Mouse (Mus musculus): ENCODE data around the gene Fktn. TPM values are rescaled to one million over a fixed set of nuclear protein-coding genes. Genes with fewer than 3 reads are reported as not detected.
"Not testable (repeated sequence)": the region's sequence is repeated elsewhere in the genome, so short reads cannot be mapped to it uniquely, and the experiment has no call there.

Fktn gene
- polyA plus RNA-seq (2011; ENCODE audit: insufficient read depth, insufficient read length, low read depth, missing spikeins), result 12.2 and 13.5 TPM in 2 replicates

GRCm38 (mm10) chr4:53713704-53714050 is at the start of gene Fktn:
Gene Fktn, plus strand, starts transcription at chr4:53713998.
- H3K4me1 ChIP-seq (ENCODE audit: control insufficient read depth, insufficient read depth, low read length), result no peaks in the 10 kb centered on the region
- peak within 1 kb of the TSS; percentile 90 for H3K9ac ChIP-seq (ENCODE audit: low read depth, poor library complexity, severe bottlenecking)
- no peaks in the 10 kb centered on the region for H3K9me3 ChIP-seq (replicated peaks; ENCODE audit: control insufficient read depth, insufficient read depth, low read length, poor library complexity, severe bottlenecking)
- no peak within 1 kb of the TSS for H3K27ac ChIP-seq (ENCODE audit: insufficient read depth, low read length)
- no peaks in the 10 kb centered on the region for H3K27me3 ChIP-seq (ENCODE audit: control insufficient read depth, insufficient read depth, low read length, poor library complexity, severe bottlenecking)
- TF ChIP-seq EP300 (IDR thresholded peaks at IDR 0.05; ENCODE audit: insufficient read depth, low read depth, low read length), result 0 out of 2 replicates have a peak, but pooled peaks have one; percentile 5
- TF ChIP-seq POLR2A (IDR thresholded peaks at IDR 0.05; ENCODE audit: insufficient read depth, low read length), result no peak
- H3K4me3 ChIP-seq (ENCODE audit: low read depth, low read length), result peak within 1 kb of the TSS; percentile 94
- H3K36me3 ChIP-seq (ENCODE audit: control insufficient read depth, insufficient read depth, low read length, poor library complexity, severe bottlenecking), result no peaks in the 10 kb centered on the region

DNA sequence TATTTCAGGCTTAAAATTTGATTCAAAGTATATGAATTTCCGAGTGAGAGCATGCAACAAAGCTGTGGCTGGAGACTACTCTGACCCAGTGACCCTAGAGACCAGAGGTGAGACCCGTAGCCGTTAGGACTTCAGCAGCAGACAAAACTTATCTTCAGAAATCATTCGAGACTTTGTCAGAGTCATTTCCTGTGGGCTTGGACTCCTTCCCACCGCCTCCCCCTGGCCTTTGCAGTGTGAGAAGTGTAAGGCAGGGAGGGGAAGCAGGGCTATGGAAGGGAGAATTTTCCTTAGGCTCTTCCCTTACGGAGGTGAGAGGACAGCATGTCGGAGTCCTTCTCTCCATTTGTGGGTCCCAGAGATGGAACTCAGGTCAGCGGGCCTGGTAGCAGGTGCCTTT is 31.7 kb upstream of the Fktn start:
- Histone ChIP-seq H3K9ac (ENCODE audit: low read depth, poor library complexity, severe bottlenecking) (no peak overlapping the region), H3K36me3 (ENCODE audit: control insufficient read depth, insufficient read depth, low read length, poor library complexity, severe bottlenecking) (no peaks in the 10 kb centered on the region; the same call in none of the 2 replicates), H3K4me1 (ENCODE audit: control insufficient read depth, insufficient read depth, low read length) (no peaks in the 10 kb centered on the region), H3K27me3 (ENCODE audit: control insufficient read depth, insufficient read depth, low read length, poor library complexity, severe bottlenecking) (no peaks in the 10 kb centered on the region), H3K27ac (ENCODE audit: insufficient read depth, low read length) (no peak overlapping the region), H3K4me3 (ENCODE audit: low read depth, low read length) (no peak overlapping the region), H3K9me3 (replicated peaks; ENCODE audit: control insufficient read depth, insufficient read depth, low read length, poor library complexity, severe bottlenecking) (no peaks in the 10 kb centered on the region)
- TF ChIP-seq EP300 (IDR thresholded peaks at IDR 0.05; ENCODE audit: insufficient read depth, low read depth, low read length) (no peak), CTCF (IDR thresholded peaks at IDR 0.05; ENCODE audit: low read depth, low read length) (no peak), POLR2A (IDR thresholded peaks at IDR 0.05; ENCODE audit: insufficient read depth, low read length) (no peak)

GRCm38 (mm10) chr4:53688965-53689364 is 24.8 kb upstream of the Fktn start:
- TF ChIP-seq CTCF (IDR thresholded peaks at IDR 0.05; ENCODE audit: low read depth, low read length) (no peak), POLR2A (IDR thresholded peaks at IDR 0.05; ENCODE audit: insufficient read depth, low read length) (no peak), EP300 (IDR thresholded peaks at IDR 0.05; ENCODE audit: insufficient read depth, low read depth, low read length) (no peak)

DNA sequence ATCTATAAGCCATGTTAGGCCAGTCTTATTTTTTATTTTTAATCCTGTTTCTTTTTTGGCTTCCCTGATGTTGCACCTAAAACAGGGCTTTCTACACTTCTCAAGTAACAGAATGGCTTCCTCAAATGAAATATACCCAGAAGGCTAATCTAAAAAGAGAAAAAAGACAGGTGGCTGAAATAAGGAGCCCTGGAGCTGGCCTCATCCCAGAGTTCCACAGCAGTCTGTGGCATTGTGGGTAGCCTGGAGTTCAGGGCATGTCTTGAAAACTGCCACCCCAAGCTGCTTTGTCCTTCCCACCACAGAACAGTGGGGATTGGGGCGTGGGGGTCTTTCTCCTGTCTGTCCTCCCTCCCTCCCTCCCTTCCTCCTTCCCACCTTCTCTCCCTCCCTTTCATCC is 22.4 kb upstream of the Fktn start:
- Histone ChIP-seq H3K36me3 (ENCODE audit: control insufficient read depth, insufficient read depth, low read length, poor library complexity, severe bottlenecking) (peaks cover 2% of the 10 kb centered on the region; the same call in 1 of the 2 replicates), H3K4me3 (ENCODE audit: low read depth, low read length) (no peak overlapping the region), H3K9me3 (replicated peaks; ENCODE audit: control insufficient read depth, insufficient read depth, low read length, poor library complexity, severe bottlenecking) (no peaks in the 10 kb centered on the region), H3K27ac (ENCODE audit: insufficient read depth, low read length) (no peak overlapping the region), H3K9ac (ENCODE audit: low read depth, poor library complexity, severe bottlenecking) (no peak overlapping the region), H3K4me1 (ENCODE audit: control insufficient read depth, insufficient read depth, low read length) (no peaks in the 10 kb centered on the region), H3K27me3 (ENCODE audit: control insufficient read depth, insufficient read depth, low read length, poor library complexity, severe bottlenecking) (no peaks in the 10 kb centered on the region)
- TF ChIP-seq EP300 (IDR thresholded peaks at IDR 0.05; ENCODE audit: insufficient read depth, low read depth, low read length) (no peak), CTCF (IDR thresholded peaks at IDR 0.05; ENCODE audit: low read depth, low read length) (no peak), POLR2A (IDR thresholded peaks at IDR 0.05; ENCODE audit: insufficient read depth, low read length) (no peak)

More at GRCm38 (mm10) chr4:53688965-53689364, 24.8 kb upstream of the Fktn start:
- Histone ChIP-seq H3K36me3 (ENCODE audit: control insufficient read depth, insufficient read depth, low read length, poor library complexity, severe bottlenecking) (no peaks in the 10 kb centered on the region; the same call in 1 of the 2 replicates), H3K4me3 (ENCODE audit: low read depth, low read length) (no peak overlapping the region), H3K27ac (ENCODE audit: insufficient read depth, low read length) (no peak overlapping the region), H3K27me3 (ENCODE audit: control insufficient read depth, insufficient read depth, low read length, poor library complexity, severe bottlenecking) (no peaks in the 10 kb centered on the region), H3K9me3 (replicated peaks; ENCODE audit: control insufficient read depth, insufficient read depth, low read length, poor library complexity, severe bottlenecking) (no peaks in the 10 kb centered on the region), H3K4me1 (ENCODE audit: control insufficient read depth, insufficient read depth, low read length) (no peaks in the 10 kb centered on the region), H3K9ac (ENCODE audit: low read depth, poor library complexity, severe bottlenecking) (no peak overlapping the region)

DNA sequence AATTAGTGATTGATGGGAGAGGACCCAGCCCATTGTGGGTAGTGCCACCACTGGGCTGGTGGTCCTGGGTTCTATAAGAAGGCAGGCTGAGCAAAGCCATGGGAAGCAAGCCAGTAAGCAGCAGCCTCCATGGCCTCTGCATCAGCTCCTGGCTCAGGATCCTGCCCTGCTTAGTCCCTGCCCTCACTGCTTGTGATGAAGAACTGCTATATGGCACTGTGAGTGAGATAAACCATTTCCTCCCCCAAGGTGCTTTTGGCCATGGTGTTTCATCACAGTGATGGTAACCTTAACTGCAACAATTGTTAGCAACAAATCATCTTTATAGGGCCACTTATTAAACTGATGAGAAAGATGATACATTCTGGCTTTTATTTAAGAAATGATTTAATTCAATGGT is 4.6 kb upstream of the Fktn start:
- not testable (repeated sequence) for H3K27me3 ChIP-seq (ENCODE audit: control insufficient read depth, insufficient read depth, low read length, poor library complexity, severe bottlenecking); H3K9ac ChIP-seq (ENCODE audit: low read depth, poor library complexity, severe bottlenecking); H3K4me1 ChIP-seq (ENCODE audit: control insufficient read depth, insufficient read depth, low read length); H3K4me3 ChIP-seq (ENCODE audit: low read depth, low read length); H3K9me3 ChIP-seq (replicated peaks; ENCODE audit: control insufficient read depth, insufficient read depth, low read length, poor library complexity, severe bottlenecking); H3K36me3 ChIP-seq (ENCODE audit: control insufficient read depth, insufficient read depth, low read length, poor library complexity, severe bottlenecking); H3K27ac ChIP-seq (ENCODE audit: insufficient read depth, low read length)

- TF ChIP-seq EP300 (IDR thresholded peaks at IDR 0.05; ENCODE audit: insufficient read depth, low read depth, low read length) (no peak), CTCF (IDR thresholded peaks at IDR 0.05; ENCODE audit: low read depth, low read length) (no peak), POLR2A (IDR thresholded peaks at IDR 0.05; ENCODE audit: insufficient read depth, low read length) (no peak)
- no peaks in the 10 kb centered on the region for H3K4me1 ChIP-seq (ENCODE audit: control insufficient read depth, insufficient read depth, low read length)
- H3K27ac ChIP-seq (ENCODE audit: insufficient read depth, low read length), result no peak overlapping the region
- no peaks in the 10 kb centered on the region for H3K9me3 ChIP-seq (replicated peaks; ENCODE audit: control insufficient read depth, insufficient read depth, low read length, poor library complexity, severe bottlenecking)
- H3K4me3 ChIP-seq (ENCODE audit: low read depth, low read length), result no peak overlapping the region
- no peak overlapping the region for H3K9ac ChIP-seq (ENCODE audit: low read depth, poor library complexity, severe bottlenecking)
- H3K27me3 ChIP-seq (ENCODE audit: control insufficient read depth, insufficient read depth, low read length, poor library complexity, severe bottlenecking), result no peaks in the 10 kb centered on the region
- H3K36me3 ChIP-seq (ENCODE audit: control insufficient read depth, insufficient read depth, low read length, poor library complexity, severe bottlenecking), result no peaks in the 10 kb centered on the region
Measured at GRCm38 (mm10) chr4:53710021-53710420, 3.8 kb upstream of the Fktn start.

All from ES-Bruce4 (cell line).